Mouse (Mus musculus) embryonic facial prominence, embryonic 14.5 days (tissue): ENCODE measurements around the gene D330020A13Rik. TPM values are rescaled to one million over a fixed set of nuclear protein-coding genes. Genes with fewer than 3 reads are reported as not detected.
A peak's percentile ranks its signal among the peaks of the same experiment; 100 is the strongest.

Experiments used
- ATAC-seq: fragments of 200-750 bp; cut with Nextera tagmentation; 2 replicates; pipeline ENCODE4 v1.8.0; 2017; ENCODE audit warnings: low read depth, moderate number of reproducible peaks, moderate TSS enrichment
- DNase-seq: peaks from one replicate; pipeline ENCODE4 v3.0.0-alpha.2; 2015; ENCODE audit warnings: low spot score
- H3K27ac ChIP-seq: fragments of 300-500 bp; sonication (generic); replicated peaks from 2 replicates; pipeline ENCODE4 v1.5.1; 2014; ENCODE audit warnings: low read depth, mild to moderate bottlenecking, low read length, moderate library complexity
- H3K27me3 ChIP-seq: fragments of 300-500 bp; sonication (generic); replicated peaks from 2 replicates; pipeline ENCODE4 v1.6.1; 2014; ENCODE audit warnings: low read length; ENCODE audit not compliant: control insufficient read depth, insufficient read depth
- H3K36me3 ChIP-seq: fragments of 300-500 bp; sonication (generic); 2 replicates; pipeline ENCODE4 v1.6.1; 2014; ENCODE audit warnings: low read length, mixed read lengths; ENCODE audit not compliant: control insufficient read depth, insufficient read depth
- H3K4me1 ChIP-seq: fragments of 300-500 bp; sonication (generic); 2 replicates; pipeline ENCODE4 v1.6.1; 2014; ENCODE audit warnings: antibody characterized with exemption, low read length; ENCODE audit not compliant: control insufficient read depth, insufficient read depth
- H3K4me2 ChIP-seq: fragments of 300-500 bp; sonication (generic); 2 replicates; pipeline ENCODE4 v1.6.1; 2014; ENCODE audit warnings: low read depth, mild to moderate bottlenecking, low read length, moderate library complexity, mixed read lengths
- H3K4me3 ChIP-seq: fragments of 300-500 bp; sonication (generic); 2 replicates; pipeline ENCODE4 v1.5.1; 2014; ENCODE audit warnings: low read depth, mild to moderate bottlenecking, low read length
- H3K9ac ChIP-seq: fragments of 300-500 bp; sonication (generic); 2 replicates; pipeline ENCODE4 v1.6.1; 2014; ENCODE audit warnings: low read depth, mild to moderate bottlenecking, low read length, moderate library complexity, mixed read lengths
- H3K9me3 ChIP-seq: fragments of 300-500 bp; sonication (generic); 2 replicates; pipeline ENCODE4 v1.6.1; 2016; ENCODE audit warnings: low read length; ENCODE audit not compliant: control insufficient read depth
- WGBS: fragments of 180-500 bp; shearing (Covaris S2); extraction: QIAGEN DNeasy Blood & Tissue Kit; methylation state at CpG from one replicate; pipeline ENCODE4 v1.1.7; 2014; 5-methylcytosine and 5-hydroxymethylcytosine counted together
- polyA plus RNA-seq: library from polyadenylated mRNA; unstranded; fragments of >200 nt; fragmentation: Nextera tagmentation; extraction: Ambion mirVana; gene quantifications from 2 replicates; pipeline ENCODE4 v1.2.1, GENCODE M21; 2014

The D330020A13Rik gene
- polyA plus RNA-seq, 1 experiment from 2014 or later, result 0.71 TPM

DNA sequence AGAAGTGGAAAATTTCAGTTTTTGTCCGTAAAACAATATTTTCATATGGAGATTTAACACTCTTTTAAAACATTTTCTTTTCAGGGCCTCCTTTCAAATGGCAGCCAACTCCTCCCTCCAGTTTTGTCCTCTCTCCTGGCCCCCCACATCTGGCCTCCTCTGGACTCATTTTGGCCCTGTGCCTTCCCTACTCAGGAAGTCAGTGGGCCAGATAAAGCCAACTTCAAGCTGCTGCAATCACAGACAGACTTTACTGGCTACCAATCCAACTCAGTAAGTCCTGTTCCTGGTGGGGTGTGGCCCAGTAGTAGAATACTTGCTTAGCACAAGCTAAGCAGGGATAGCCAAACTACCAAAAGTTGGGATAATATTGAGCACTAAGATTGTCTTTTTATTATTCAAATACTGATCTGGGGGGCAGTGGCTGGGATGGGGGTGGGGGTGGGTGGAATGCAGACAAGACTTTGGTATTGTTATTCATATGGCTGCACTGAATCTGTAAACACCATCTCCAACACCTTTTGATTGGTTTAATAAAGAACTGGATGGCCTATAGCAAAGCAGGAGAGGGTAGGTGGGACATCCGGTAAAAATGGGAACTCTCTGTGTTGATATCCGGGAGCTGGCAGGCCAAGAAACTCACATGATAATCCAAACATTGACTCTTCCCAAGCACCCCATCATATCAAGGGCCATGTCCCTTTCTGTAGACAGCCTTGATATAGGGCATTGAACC is 12.9 kb downstream of the D330020A13Rik start:
- DNase-seq (no peak), ATAC-seq (no peak)
- no peak overlapping the region for H3K27ac ChIP-seq
- H3K27me3 ChIP-seq, result no peaks in the 10 kb centered on the region
- no peaks in the 10 kb centered on the region for H3K4me1 ChIP-seq
- no peaks in the 10 kb centered on the region for H3K36me3 ChIP-seq
- no peak overlapping the region for H3K4me2 ChIP-seq
- no peaks in the 10 kb centered on the region for H3K9me3 ChIP-seq
- no peak overlapping the region for H3K4me3 ChIP-seq
- WGBS, result 80% methylated on average over 3 of the region's 3 CpGs
- no peak overlapping the region for H3K9ac ChIP-seq

DNA sequence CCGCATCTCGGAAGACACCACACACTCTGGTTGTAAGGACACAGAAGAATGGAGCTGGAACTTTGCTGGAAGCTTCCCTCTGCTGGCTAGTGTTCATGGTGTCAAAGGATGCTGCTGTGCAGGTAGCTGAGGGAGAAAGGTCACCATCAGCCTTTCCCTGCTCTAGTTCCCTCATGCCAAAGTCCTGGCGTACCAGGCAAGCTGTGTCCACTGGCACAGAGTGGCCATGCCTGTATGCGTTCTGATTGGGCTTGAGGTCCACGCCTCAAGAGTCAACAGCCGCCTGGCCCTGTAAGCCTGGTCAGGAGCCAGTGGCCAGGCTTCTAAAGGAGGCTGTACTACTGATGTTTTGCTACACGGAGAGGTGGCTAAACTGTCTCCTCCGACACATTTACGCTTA is 15.2 kb downstream of the D330020A13Rik start:
- no peak overlapping the region for H3K4me2 ChIP-seq
- no peaks in the 10 kb centered on the region for H3K4me1 ChIP-seq
- no peak for DNase-seq
- H3K27me3 ChIP-seq, result no peaks in the 10 kb centered on the region
- ATAC-seq, result no peak
- 72% methylated on average over 9 of the region's 9 CpGs for whole genome bisulfite sequencing
- no peaks in the 10 kb centered on the region for H3K9me3 ChIP-seq
- no peak overlapping the region for H3K4me3 ChIP-seq
- H3K27ac ChIP-seq, result no peak overlapping the region
- H3K9ac ChIP-seq, result no peak overlapping the region
- H3K36me3 ChIP-seq, result no peaks in the 10 kb centered on the region

DNA sequence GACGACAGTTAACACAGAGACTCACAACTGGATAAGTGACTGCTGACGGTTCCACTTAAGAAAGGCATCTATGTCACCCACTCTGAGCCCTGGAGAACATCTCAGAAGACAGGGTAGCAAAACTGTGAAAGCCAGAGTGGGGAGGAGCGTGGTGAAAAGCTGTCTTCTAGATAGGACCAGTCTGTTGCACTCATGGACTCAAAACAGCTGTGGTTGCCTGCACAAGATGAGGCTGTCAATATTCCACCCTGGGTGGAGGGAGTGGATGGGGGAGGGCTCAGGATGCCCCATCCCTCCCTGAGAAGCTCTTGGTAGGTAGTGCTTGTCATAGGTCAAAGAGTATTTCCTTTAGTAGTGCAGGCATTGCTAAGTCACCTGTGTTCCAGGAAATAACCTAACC is 15.6 kb downstream of the D330020A13Rik start:
- 55% methylated on average over 3 of the region's 3 CpGs for WGBS
- H3K9ac ChIP-seq, result no peak overlapping the region
- H3K27ac ChIP-seq, result no peak overlapping the region
- H3K27me3 ChIP-seq, result no peaks in the 10 kb centered on the region
- ATAC-seq (no peak), DNase-seq (no peak)
- no peaks in the 10 kb centered on the region for H3K4me1 ChIP-seq
- H3K4me2 ChIP-seq, result no peak overlapping the region
- no peaks in the 10 kb centered on the region for H3K36me3 ChIP-seq
- H3K9me3 ChIP-seq, result no peaks in the 10 kb centered on the region
- no peak overlapping the region for H3K4me3 ChIP-seq

DNA sequence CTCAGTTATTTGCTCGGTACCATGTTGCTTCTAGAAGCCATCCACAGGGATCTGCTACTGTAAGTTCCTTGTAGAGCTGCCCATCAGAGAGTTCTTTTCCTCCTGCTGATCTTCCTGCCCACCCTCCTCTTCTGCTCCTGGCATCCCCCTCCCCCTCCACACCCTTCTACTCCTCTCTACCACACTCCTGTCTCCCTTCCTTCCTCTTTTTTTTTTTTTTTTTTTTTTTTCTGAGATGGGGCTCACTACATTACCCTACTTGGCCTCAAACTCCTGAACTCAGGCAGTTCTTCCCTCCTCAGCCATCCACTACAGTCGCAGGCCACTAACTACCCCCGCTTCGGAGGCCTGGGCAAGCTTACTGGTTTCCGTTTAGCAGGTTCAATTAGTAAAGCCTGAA is 18.3 kb downstream of the D330020A13Rik start:
- Histone ChIP-seq H3K27ac (no peak overlapping the region), H3K4me3 (no peak overlapping the region), H3K4me2 (no peak overlapping the region), H3K36me3 (no peaks in the 10 kb centered on the region), H3K4me1 (no peaks in the 10 kb centered on the region), H3K27me3 (no peaks in the 10 kb centered on the region), H3K9me3 (no peaks in the 10 kb centered on the region), H3K9ac (no peak overlapping the region)
- ATAC-seq (no peak), DNase-seq (no peak)
- WGBS, result 71% methylated on average over 5 of the region's 5 CpGs

DNA sequence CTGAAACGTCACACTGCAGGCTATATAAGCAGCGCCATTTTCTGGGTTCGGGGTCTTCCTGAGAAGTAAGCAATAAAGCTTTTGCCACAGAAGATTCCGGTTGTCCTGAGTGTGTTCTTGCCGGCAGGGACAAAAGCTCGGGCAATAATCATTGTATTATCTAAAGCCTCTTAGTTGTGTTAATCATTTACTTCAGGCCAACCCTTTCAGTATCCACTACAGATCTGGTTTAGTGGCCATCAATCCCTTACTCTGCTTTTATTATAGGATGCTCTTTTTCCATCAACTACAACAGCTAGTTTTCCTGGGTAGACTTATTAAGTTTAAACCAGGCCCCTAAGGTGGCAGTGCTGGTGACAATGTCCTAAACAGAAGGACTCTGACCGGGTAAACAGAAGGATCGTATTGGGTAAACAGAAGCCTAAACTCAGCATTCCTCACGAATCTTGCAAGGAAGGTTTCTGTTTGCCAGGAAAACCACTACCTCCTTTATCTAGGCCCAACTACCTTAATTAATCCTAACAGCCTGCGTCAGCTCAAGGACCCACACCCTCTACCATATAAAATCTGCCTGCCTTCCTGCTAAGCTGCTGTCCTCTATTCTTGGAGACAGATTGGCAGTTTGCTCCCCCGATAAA is 24.3 kb downstream of the D330020A13Rik start:
- no peaks in the 10 kb centered on the region for H3K4me1 ChIP-seq
- H3K9ac ChIP-seq, result no peak overlapping the region
- no peak overlapping the region for H3K4me3 ChIP-seq
- 82% methylated on average over 11 of the region's 11 CpGs for WGBS
- no peak overlapping the region for H3K27ac ChIP-seq
- ATAC-seq (no peak), DNase-seq (no peak)
- no peak overlapping the region for H3K4me2 ChIP-seq
- no peaks in the 10 kb centered on the region for H3K27me3 ChIP-seq
- no peaks in the 10 kb centered on the region for H3K9me3 ChIP-seq
- no peaks in the 10 kb centered on the region for H3K36me3 ChIP-seq

DNA sequence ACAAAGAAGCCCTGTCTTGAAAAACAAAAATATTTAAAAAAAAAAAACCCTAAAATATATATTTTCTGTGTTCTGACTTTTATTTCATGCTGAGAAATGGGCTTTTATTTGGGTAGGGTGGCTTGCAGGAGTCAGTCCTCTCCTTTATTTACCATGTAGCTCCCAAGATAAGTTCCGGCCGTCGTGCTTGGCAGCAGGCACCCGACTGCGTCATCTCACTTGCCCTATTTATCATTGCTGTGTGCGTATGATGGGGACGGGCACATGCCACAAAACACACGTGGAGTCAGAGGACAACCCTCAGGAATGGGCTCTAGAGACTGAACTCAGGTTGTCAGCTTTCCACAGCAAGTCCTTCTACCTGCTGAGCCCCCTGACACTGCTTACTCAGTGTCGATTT is 25.0 kb downstream of the D330020A13Rik start:
- WGBS, result 88% methylated on average over 9 of the region's 9 CpGs
- ATAC-seq, result no peak
- H3K9ac ChIP-seq, result no peak overlapping the region
- no peak overlapping the region for H3K4me2 ChIP-seq
- H3K27me3 ChIP-seq, result no peaks in the 10 kb centered on the region
- no peak overlapping the region for H3K27ac ChIP-seq
- DNase-seq, result no peak
- H3K36me3 ChIP-seq, result no peaks in the 10 kb centered on the region
- H3K9me3 ChIP-seq, result no peaks in the 10 kb centered on the region
- no peaks in the 10 kb centered on the region for H3K4me1 ChIP-seq
- no peak overlapping the region for H3K4me3 ChIP-seq

DNA sequence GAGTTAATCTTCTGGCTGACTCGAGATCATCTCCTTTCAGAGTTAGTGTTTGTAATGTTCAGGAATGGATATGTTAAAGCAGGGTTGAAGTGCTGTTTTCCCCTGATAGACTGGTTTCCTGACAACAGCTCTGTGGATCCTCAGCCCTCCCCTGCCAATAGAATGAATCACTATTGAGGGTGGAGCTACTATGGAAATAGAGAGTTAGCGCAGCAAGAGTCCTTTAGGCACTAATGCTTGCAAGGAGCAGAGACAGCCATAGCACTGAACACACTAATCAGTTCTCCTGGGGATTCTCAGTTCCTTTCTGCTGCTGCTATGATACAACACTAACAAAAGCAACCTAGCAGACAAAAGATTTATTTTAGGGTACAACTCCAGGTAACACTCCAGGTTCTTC is 26.2 kb downstream of the D330020A13Rik start:
- DNase-seq (peak; percentile 27), ATAC-seq (peak; percentile 60)
- Histone ChIP-seq H3K9ac (no peak overlapping the region), H3K4me2 (no peak overlapping the region), H3K9me3 (no peaks in the 10 kb centered on the region), H3K27me3 (no peaks in the 10 kb centered on the region), H3K4me3 (no peak overlapping the region), H3K36me3 (peaks cover 10% of the 10 kb centered on the region; the same call in 1 of the 2 replicates), H3K27ac (no peak overlapping the region), H3K4me1 (no peaks in the 10 kb centered on the region)
- WGBS, result 57% methylated on average over 2 of the region's 2 CpGs

DNA sequence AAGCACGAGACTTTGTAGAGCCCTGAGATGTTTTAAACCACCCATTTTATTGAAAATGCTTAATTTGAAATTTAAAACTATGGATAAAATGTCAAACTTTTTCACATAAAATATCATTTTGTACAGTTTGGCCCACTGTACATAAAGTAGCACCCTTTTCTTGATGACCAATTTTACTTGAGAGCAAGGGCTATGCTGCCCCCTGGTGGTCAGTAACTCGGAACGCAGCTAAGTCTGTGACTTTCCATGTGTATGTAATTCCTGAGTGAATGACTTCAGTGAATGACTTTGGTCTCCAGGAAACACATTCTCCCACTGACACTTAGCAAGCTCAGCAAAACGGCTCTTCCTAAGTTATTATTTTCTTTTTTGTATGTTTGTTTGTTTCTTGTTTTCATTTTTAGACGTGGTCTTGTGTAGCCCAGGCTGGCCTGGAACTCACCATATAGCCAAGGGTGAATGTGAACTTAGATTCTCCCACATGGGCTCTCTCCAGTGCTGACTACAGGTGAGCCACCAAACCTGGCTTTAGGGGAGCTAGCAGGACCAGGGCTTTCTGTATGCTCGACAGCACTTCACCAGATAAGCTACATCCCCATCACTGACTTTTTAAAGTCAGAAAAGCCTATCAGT is 30.2 kb downstream of the D330020A13Rik start:
- DNase-seq, result peak; percentile 91
- Histone ChIP-seq H3K27ac (no peak overlapping the region), H3K4me3 (no peak overlapping the region), H3K27me3 (no peaks in the 10 kb centered on the region), H3K36me3 (peaks cover 26% of the 10 kb centered on the region), H3K9me3 (no peaks in the 10 kb centered on the region), H3K4me2 (no peak overlapping the region), H3K4me1 (no peaks in the 10 kb centered on the region), H3K9ac (no peak overlapping the region)
- peak; percentile 41 for ATAC-seq
- WGBS, result 27% methylated on average over 6 of the region's 6 CpGs
